Mouse (Mus musculus) neural tube, embryonic 15.5 days (tissue): ENCODE measurements at regions not wholly inside any gene's neighbourhood (a gene's known extent, or its start where the extent isn't known, plus 50 kb on each side); places are given as distances from the start of the nearest gene placed in this dataset.
A peak's percentile ranks its signal among the peaks of the same experiment; 100 is the strongest.
"Not testable (repeated sequence)": the region's sequence is repeated elsewhere in the genome, so short reads cannot be mapped to it uniquely, and the experiment has no call there.

Experiments
- ATAC-seq: fragments of 200-750 bp; cut with Nextera tagmentation; 2 replicates; pipeline ENCODE4 v1.8.0; 2017; ENCODE audit warnings: mild to moderate bottlenecking, moderate TSS enrichment, moderate library complexity; ENCODE audit not compliant: low FRiP score
- H3K27ac ChIP-seq: fragments of 300-500 bp; sonication (generic); replicated peaks from 2 replicates; pipeline ENCODE4 v1.5.1; 2015; ENCODE audit warnings: mild to moderate bottlenecking, inconsistent platforms
- H3K27me3 ChIP-seq: fragments of 300-500 bp; sonication (generic); replicated peaks from 2 replicates; pipeline ENCODE4 v1.6.1; 2015; ENCODE audit warnings: inconsistent platforms
- H3K36me3 ChIP-seq: fragments of 300-500 bp; sonication (generic); 2 replicates; pipeline ENCODE4 v1.6.1; 2015; ENCODE audit warnings: inconsistent platforms
- H3K4me1 ChIP-seq: fragments of 300-500 bp; sonication (generic); 2 replicates; pipeline ENCODE4 v1.6.1; 2015; ENCODE audit warnings: inconsistent platforms
- H3K4me2 ChIP-seq: fragments of 300-500 bp; sonication (generic); 2 replicates; pipeline ENCODE4 v1.6.1; 2015; ENCODE audit warnings: inconsistent platforms, mild to moderate bottlenecking, moderate library complexity
- H3K4me3 ChIP-seq: fragments of 300-500 bp; sonication (generic); replicated peaks from 2 replicates; pipeline ENCODE4 v1.5.1; 2015; ENCODE audit warnings: mild to moderate bottlenecking, inconsistent platforms
- H3K9ac ChIP-seq: fragments of 300-500 bp; sonication (generic); replicated peaks from 2 replicates; pipeline ENCODE4 v1.6.1; 2015; ENCODE audit warnings: mild to moderate bottlenecking, inconsistent platforms
- H3K9me3 ChIP-seq: fragments of 300-500 bp; sonication (generic); replicated peaks from 2 replicates; pipeline ENCODE4 v1.6.1; 2016; ENCODE audit warnings: inconsistent platforms
- WGBS: fragments of 180-500 bp; shearing (Covaris S2); methylation state at CpG from one replicate; pipeline ENCODE4 v1.1.7; 2015; ENCODE audit warnings: mixed read lengths; 5-methylcytosine and 5-hydroxymethylcytosine counted together

GRCm38 (mm10) chr6:5663433-5664175 is 61.8 kb upstream of the Dync1i1 start:
- no peak overlapping the region for H3K4me3 ChIP-seq
- H3K9me3 ChIP-seq: no peaks in the 10 kb centered on the region
- no peaks in the 10 kb centered on the region for H3K27me3 ChIP-seq
- no peaks in the 10 kb centered on the region for H3K36me3 ChIP-seq
- no peak overlapping the region for H3K9ac ChIP-seq
- no peak overlapping the region for H3K27ac ChIP-seq
- no peak overlapping the region for H3K4me2 ChIP-seq
- 89% methylated on average over 11 of the region's 11 CpGs for WGBS
- H3K4me1 ChIP-seq: no peaks in the 10 kb centered on the region
- ATAC-seq: no peak

- H3K36me3 ChIP-seq: no peaks in the 10 kb centered on the region
- no peak overlapping the region for H3K4me2 ChIP-seq
- H3K27ac ChIP-seq: no peak overlapping the region
- no peaks in the 10 kb centered on the region for H3K27me3 ChIP-seq
- no peaks in the 10 kb centered on the region for H3K4me1 ChIP-seq
- no peaks in the 10 kb centered on the region for H3K9me3 ChIP-seq
- ATAC-seq: peak; percentile 86
- 23% methylated on average over 9 of the region's 9 CpGs for WGBS
- H3K4me3 ChIP-seq: no peak overlapping the region
- no peak overlapping the region for H3K9ac ChIP-seq
These were observed 80.2 kb upstream of the Dync1i1 start for GRCm38 (mm10) chr6:5645150-5645732.

- Histone ChIP-seq H3K27ac (no peak overlapping the region), H3K27me3 (no peaks in the 10 kb centered on the region), H3K4me3 (no peak overlapping the region), H3K9me3 (no peaks in the 10 kb centered on the region), H3K36me3 (no peaks in the 10 kb centered on the region), H3K4me1 (0 out of 2 replicates have a peak, but pooled peaks cover 3% of the 10 kb centered on the region), H3K4me2 (no peak overlapping the region), H3K9ac (no peak overlapping the region)
- ATAC-seq: no peak
- WGBS: 91% methylated on average over 9 of the region's 9 CpGs
These were observed 91.2 kb upstream of the Dync1i1 start for GRCm38 (mm10) chr6:5634222-5634621.

- Histone ChIP-seq H3K9me3 (no peaks in the 10 kb centered on the region), H3K4me3 (no peak overlapping the region), H3K36me3 (no peaks in the 10 kb centered on the region), H3K4me1 (0 out of 2 replicates have a peak, but pooled peaks cover 3% of the 10 kb centered on the region), H3K4me2 (peak overlapping the region; percentile 35), H3K27me3 (no peaks in the 10 kb centered on the region), H3K9ac (no peak overlapping the region), H3K27ac (no peak overlapping the region)
- WGBS: 22% methylated on average over 10 of the region's 10 CpGs
- peak; percentile 79 for ATAC-seq
These were observed 92.3 kb upstream of the Dync1i1 start for GRCm38 (mm10) chr6:5633036-5633708.

- H3K36me3 ChIP-seq: no peaks in the 10 kb centered on the region
- H3K27me3 ChIP-seq: no peaks in the 10 kb centered on the region
- ATAC-seq: no peak
- H3K4me3 ChIP-seq: no peak overlapping the region
- H3K9me3 ChIP-seq: no peaks in the 10 kb centered on the region
- no peak overlapping the region for H3K27ac ChIP-seq
- no peak overlapping the region for H3K4me2 ChIP-seq
- WGBS: 81% methylated on average over 2 of the region's 2 CpGs
- no peak overlapping the region for H3K9ac ChIP-seq
- no peaks in the 10 kb centered on the region for H3K4me1 ChIP-seq
These were observed 101.4 kb upstream of the Dync1i1 start for GRCm38 (mm10) chr6:5624085-5624484.

- Histone ChIP-seq H3K9me3 (no peaks in the 10 kb centered on the region), H3K9ac (no peak overlapping the region), H3K4me3 (no peak overlapping the region), H3K4me1 (no peaks in the 10 kb centered on the region), H3K36me3 (no peaks in the 10 kb centered on the region), H3K4me2 (no peak overlapping the region), H3K27me3 (no peaks in the 10 kb centered on the region), H3K27ac (no peak overlapping the region)
- no peak for ATAC-seq
- 96% methylated on average over 3 of the region's 3 CpGs for WGBS
These were observed 103.9 kb upstream of the Dync1i1 start for GRCm38 (mm10) chr6:5621582-5621981.

- 79% methylated on average over 6 of the region's 6 CpGs for WGBS
- no peak for ATAC-seq
These were observed 97.9 kb upstream of the Pdk4 start for GRCm38 (mm10) chr6:5594011-5594410.

GRCm38 (mm10) chr6:5589635-5590034 is 93.5 kb upstream of the Pdk4 start:
- H3K4me3 ChIP-seq: no peak overlapping the region
- H3K9me3 ChIP-seq: no peaks in the 10 kb centered on the region
- no peaks in the 10 kb centered on the region for H3K27me3 ChIP-seq
- H3K36me3 ChIP-seq: no peaks in the 10 kb centered on the region
- peak; percentile 92 for ATAC-seq
- H3K9ac ChIP-seq: no peak overlapping the region
- WGBS: 5% methylated on average over 10 of the region's 10 CpGs
- no peak overlapping the region for H3K4me2 ChIP-seq
- H3K27ac ChIP-seq: no peak overlapping the region
- H3K4me1 ChIP-seq: no peaks in the 10 kb centered on the region

More at GRCm38 (mm10) chr6:5594011-5594410, 97.9 kb upstream of the Pdk4 start:
- Histone ChIP-seq H3K9me3 (no peaks in the 10 kb centered on the region), H3K36me3 (no peaks in the 10 kb centered on the region), H3K4me1 (no peaks in the 10 kb centered on the region), H3K4me3 (no peak overlapping the region), H3K27ac (no peak overlapping the region), H3K27me3 (no peaks in the 10 kb centered on the region), H3K9ac (no peak overlapping the region), H3K4me2 (no peak overlapping the region)

GRCm38 (mm10) chr6:5582923-5583525 is 86.9 kb upstream of the Pdk4 start:
- no peaks in the 10 kb centered on the region for H3K9me3 ChIP-seq
- no peak overlapping the region for H3K9ac ChIP-seq
- no peak overlapping the region for H3K4me2 ChIP-seq
- H3K4me3 ChIP-seq: no peak overlapping the region
- 80% methylated on average over 2 of the region's 2 CpGs for WGBS
- H3K4me1 ChIP-seq: no peaks in the 10 kb centered on the region
- H3K27ac ChIP-seq: no peak overlapping the region
- H3K36me3 ChIP-seq: no peaks in the 10 kb centered on the region
- no peaks in the 10 kb centered on the region for H3K27me3 ChIP-seq
- ATAC-seq: no peak

- ATAC-seq, H3K4me2 ChIP-seq, H3K27ac ChIP-seq, H3K36me3 ChIP-seq, H3K9me3 ChIP-seq, H3K27me3 ChIP-seq, H3K4me3 ChIP-seq, H3K4me1 ChIP-seq, H3K9ac ChIP-seq: not testable (repeated sequence)
- WGBS: 93% methylated on average over 2 of the region's 2 CpGs
These were observed 80.8 kb upstream of the Pdk4 start for GRCm38 (mm10) chr6:5576891-5577290.

GRCm38 (mm10) chr6:5566582-5566981 is 70.5 kb upstream of the Pdk4 start:
- ATAC-seq: no peak
- no peaks in the 10 kb centered on the region for H3K9me3 ChIP-seq
- WGBS: 88% methylated on average over 5 of the region's 5 CpGs
- no peak overlapping the region for H3K27ac ChIP-seq
- no peak overlapping the region for H3K9ac ChIP-seq
- no peak overlapping the region for H3K4me2 ChIP-seq
- H3K4me3 ChIP-seq: no peak overlapping the region
- no peaks in the 10 kb centered on the region for H3K36me3 ChIP-seq
- no peaks in the 10 kb centered on the region for H3K27me3 ChIP-seq
- H3K4me1 ChIP-seq: 0 out of 2 replicates have a peak, but pooled peaks cover 2% of the 10 kb centered on the region
